Mouse (Mus musculus) adrenal gland, adult 18-20 months (tissue): ENCODE results near the gene Gm2564. TPM values are rescaled to one million over a fixed set of nuclear protein-coding genes. Genes with fewer than 3 reads are reported as not detected.
"Not testable (repeated sequence)": the region's sequence is repeated elsewhere in the genome, so short reads cannot be mapped to it uniquely, and the experiment has no call there.

Experiments used
- DNase-seq, 2 experiments: peaks; one replicate each; pipeline ENCODE4 v3.0.0; 2021 to 2022; ENCODE audit warnings: low spot score in 2 of 2
- long read RNA-seq, 2 experiments: library from polyadenylated mRNA; stranded (forward); transcript quantifications; one replicate each; pipeline ENCODE4 v2.0.0; 2021
- total RNA-seq, 2 experiments: library from RNA; stranded (reverse); gene quantifications; 1 replicate in 1 of 2; 2 replicates in 1 of 2; pipeline ENCODE4 v1.2.3; 2021

The Gm2564 gene
- 10 to 100 TPM; 14.5 to 19.7 TPM for total RNA-seq
- long read RNA-seq, experiment 1, result 0 reads
- long read RNA-seq, experiment 2, partial matches to known transcripts, result 0 of 1 reads
- long read RNA-seq, experiment 2, other reads (novel, unspliced or antisense), result 1 of 1 reads

DNA sequence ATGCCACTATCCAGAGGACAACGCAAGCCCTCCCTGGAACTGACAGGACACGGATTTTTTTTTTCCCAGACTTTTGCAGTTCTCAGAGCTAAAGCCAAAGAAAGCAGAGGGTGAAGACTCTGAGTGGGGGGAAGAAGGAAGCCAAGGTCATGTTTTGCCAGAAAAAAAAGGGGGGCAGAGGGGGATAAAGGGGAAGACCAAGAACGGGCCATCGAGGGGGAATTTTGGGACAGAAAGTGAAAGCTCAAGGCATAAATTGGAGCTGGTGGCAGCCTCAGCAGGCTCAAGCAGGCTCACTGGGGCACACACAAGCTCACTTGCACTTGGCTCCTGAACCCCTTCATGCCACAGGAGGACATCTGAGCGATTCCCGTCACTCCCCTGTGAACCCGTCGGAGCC lies at the start of gene Gm2564:
Gm2564 (plus strand) TSS at position 301 of the 400 bp plus-strand sequence.
- DNase-seq, result not testable (repeated sequence)

- not testable (repeated sequence) for DNase-seq
Measured at GRCm38 (mm10) chr4:42611895-42612294, 17.6 kb upstream of the Gm2564 start, which contains the start of gene Gm10591. Gene Gm10591 (plus strand): TSS chr4:42612195.

- not testable (repeated sequence) for DNase-seq
Measured at GRCm38 (mm10) chr4:42654951-42655350, 25.4 kb downstream of the Gm2564 start, which contains the start of gene Ccl27b. Gene Ccl27b (plus strand): TSS chr4:42655251.

GRCm38 (mm10) chr4:42661793-42662192 lies 32.3 kb downstream of the Gm2564 start, which contains the start of gene Il11ra2:
Gene Il11ra2 (minus strand): TSS chr4:42661893.
- not testable (repeated sequence) for DNase-seq

GRCm38 (mm10) chr4:42675415-42675814 lies 45.9 kb downstream of the Gm2564 start:
- not testable (repeated sequence) for DNase-seq

- DNase-seq, result not testable (repeated sequence)
Measured at GRCm38 (mm10) chr4:42679365-42679764, 49.8 kb downstream of the Gm2564 start.

GRCm38 (mm10) chr4:42680374-42681356 lies 51.1 kb downstream of the Gm2564 start:
- not testable (repeated sequence) for DNase-seq

Other genes with a start within 250 kb of the Gm2564 start
- not detected for gene Gm21586, start 190.3 kb upstream of the Gm2564 start, total RNA-seq
- under 1 TPM; 0.32 to 0.66 TPM for gene Gm2163, start 163.0 kb upstream of the Gm2564 start, total RNA-seq
- not detected for gene Fam205a2, start 101.5 kb upstream of the Gm2564 start, total RNA-seq
- gene Gm10591, start 17.5 kb upstream of the Gm2564 start, total RNA-seq, result not detected
- 1 to 10 TPM in 1 of 2 experiments, not detected in 1; 5.9 TPM for gene Ccl27b, start 25.5 kb downstream of the Gm2564 start, total RNA-seq
- gene Il11ra2, start 32.2 kb downstream of the Gm2564 start, total RNA-seq, result not detected
- gene 4930578G10Rik, start 105.8 kb downstream of the Gm2564 start, total RNA-seq, result under 1 TPM in 1 of 2 experiments, not detected in 1; 0.86 TPM
- gene Ccl19, start 126.9 kb downstream of the Gm2564 start, total RNA-seq, result 1 to 10 TPM; 1.5 to 3.2 TPM
- gene Ccl21a, start 144.3 kb downstream of the Gm2564 start, total RNA-seq, result 10 to 100 TPM in 1 of 2 experiments, 1 to 10 TPM in 1; 3.1 to 10.2 TPM
- not detected for gene Fam205a1, start 224.2 kb downstream of the Gm2564 start, total RNA-seq
- under 1 TPM in 1 of 2 experiments, not detected in 1; 0.27 TPM for gene Gm12394, start 227.1 kb downstream of the Gm2564 start, total RNA-seq
- gene Fam205c, start 244.5 kb downstream of the Gm2564 start, total RNA-seq, result under 1 TPM in 1 of 2 experiments, not detected in 1; 0.19 TPM